Comparison of ENCODE assay signal across 25 mouse cellular contexts in genomic region chr12:26518206-26518605, GRCm38 (mm10). TPM values are rescaled to one million over a fixed set of nuclear protein-coding genes. Genes with fewer than 3 reads are reported as not detected.
A peak's percentile ranks its signal among the peaks of the same experiment; 100 is the strongest.
DNase-seq lines count a peak whose midpoint lies in the region; ATAC-seq lines count a peak whose summit lies in the region.
"Had no signal": no experiment of that assay in that cellular context is flagged by ENCODE, and none has a peak within 500 bp of the region (broad histone marks: within the 10 kb centered on the region; RNA-seq: fewer than 3 reads in every experiment).

No protein-coding gene starts in this region.

- no peaks in the 10 kb centered on the region for H3K9me3 ChIP-seq in forebrain, embryonic 15.5 days
- no peaks in the 10 kb centered on the region for H3K9me3 ChIP-seq in forebrain, embryonic 10.5 days
- H3K9me3 ChIP-seq: embryonic facial prominence, embryonic 13.5 days; embryonic facial prominence, embryonic 15.5 days; forebrain, embryonic 13.5 days had no signal

- H3K36me3 ChIP-seq in forebrain, embryonic 15.5 days, result no peaks in the 10 kb centered on the region
- H3K36me3 ChIP-seq in forebrain, embryonic 10.5 days (replicated peaks), result no peaks in the 10 kb centered on the region
- H3K36me3 ChIP-seq: embryonic facial prominence, embryonic 13.5 days; embryonic facial prominence, embryonic 15.5 days; G1E had no signal

- H3K4me2 ChIP-seq in forebrain, embryonic 15.5 days (replicated peaks), result no peak overlapping the region
- H3K4me2 ChIP-seq: embryonic facial prominence, embryonic 13.5 days; embryonic facial prominence, embryonic 15.5 days; forebrain, embryonic 13.5 days had no signal

- no peaks in the 10 kb centered on the region for H3K27me3 ChIP-seq in forebrain, embryonic 15.5 days
- H3K27me3 ChIP-seq in forebrain, embryonic 10.5 days (ENCODE audit: poor library complexity, severe bottlenecking), result no peaks in the 10 kb centered on the region
- H3K27me3 ChIP-seq: CH12.LX; embryonic facial prominence, embryonic 13.5 days; embryonic facial prominence, embryonic 15.5 days; forebrain, embryonic 13.5 days; Patski had no signal

- DNase-seq in adrenal gland, adult 2 months, result peak; percentile 76
- no peak for DNase-seq in adrenal gland, postnatal 4 days (ENCODE audit: low spot score in 2 of 2)
- DNase-seq in adrenal gland, adult 8-10 months, result peak; percentile 70
- peak; percentile 52 for DNase-seq in adrenal gland, postnatal 14 days
- DNase-seq in adrenal gland, postnatal 36 days, result peak; percentile 15 to 64
- no peak for DNase-seq in forebrain, embryonic 10.5 days (ENCODE audit: extremely low spot score, low spot score)
- DNase-seq: B cell, adult 2 months; cerebellum, adult 11 months; cerebellum, adult 18-20 months; cerebellum, adult 8-10 months; cerebellum, adult 9-11 months; cerebellum, postnatal 14 days; cerebellum, postnatal 36 days; embryo, embryonic 11 days had no signal

- no peak for ATAC-seq in forebrain, embryonic 15.5 days (replicated peaks)
- ATAC-seq: activated CD4-positive, CD25-positive, alpha-beta regulatory T cell, adult 4 months; CD4-positive, CD25-positive, alpha-beta regulatory T cell, adult 4 months; forebrain, embryonic 13.5 days; forebrain, embryonic 16.5 days; Patski had no signal

- H3K4me1 ChIP-seq in forebrain, embryonic 15.5 days, result 0 out of 2 replicates have a peak, but pooled peaks cover 7% of the 10 kb centered on the region
- H3K4me1 ChIP-seq in forebrain, embryonic 10.5 days, result peaks cover 5% of the 10 kb centered on the region
- H3K4me1 ChIP-seq: embryonic facial prominence, embryonic 13.5 days; embryonic facial prominence, embryonic 15.5 days had no signal

- 86% methylated on average over 3 of the region's 3 CpGs for WGBS in forebrain, embryonic 15.5 days
- 79% methylated on average over 3 of the region's 3 CpGs for WGBS in forebrain, embryonic 10.5 days

- H3K9ac ChIP-seq in forebrain, embryonic 15.5 days (replicated peaks), result no peak overlapping the region
- H3K9ac ChIP-seq: embryonic facial prominence, embryonic 13.5 days; embryonic facial prominence, embryonic 15.5 days; forebrain, embryonic 13.5 days had no signal

- H3K4me3 ChIP-seq in forebrain, embryonic 15.5 days, result no peak overlapping the region
- no peak overlapping the region for H3K4me3 ChIP-seq in forebrain, embryonic 10.5 days
- H3K4me3 ChIP-seq: embryonic facial prominence, embryonic 13.5 days; embryonic facial prominence, embryonic 15.5 days; erythroblast, embryonic 14.5 days; forebrain, embryonic 13.5 days had no signal

- H3K27ac ChIP-seq in forebrain, embryonic 15.5 days (replicated peaks), result no peak overlapping the region
- H3K27ac ChIP-seq in forebrain, embryonic 10.5 days, result no peak overlapping the region
- H3K27ac ChIP-seq: embryonic facial prominence, embryonic 13.5 days; embryonic facial prominence, embryonic 15.5 days; forebrain, embryonic 13.5 days had no signal

RNA-seq across cellular contexts. Expression of gene Cmpk2, which starts 49.2 kb away (rescaled TPM):
- total RNA-seq in adrenal gland, adult 2 months (2021), result 10 to 100 TPM; 11.1 to 19.5 TPM
- polyA plus RNA-seq in adrenal gland, adult 2 months (2012; rRNA removed), result 19.3 and 20.4 TPM in 2 replicates
- 10 to 100 TPM; 39.7 to 40.4 TPM for total RNA-seq in adrenal gland, postnatal 4 days (2021)
- 10 to 100 TPM in 3 of 4 experiments, 1 to 10 TPM in 1; 9.1 to 26.0 (median 18.5) TPM for total RNA-seq in adrenal gland, adult 8-10 months (2022)
- 17.1 and 18.2 TPM in 2 replicates for total RNA-seq in adrenal gland, postnatal 14 days (2021)
- 10 to 100 TPM; 12.4 to 24.0 TPM for total RNA-seq in adrenal gland, postnatal 36 days (2021)
- 10.4 and 11.5 TPM in 2 replicates for polyA plus RNA-seq in forebrain, embryonic 15.5 days (2015; fragmentation: Nextera tagmentation; extraction: Ambion mirVana)
- polyA plus RNA-seq in forebrain, embryonic 10.5 days (2016; fragmentation: Nextera tagmentation; extraction: Ambion mirVana), result 4.2 and 4.4 TPM in 2 replicates
- polyA plus RNA-seq: G1E had no signal

Comparison
In these comparisons a context has a peak if more than half of its experiments do, and no peak if none do; other contexts are left out.
1. DNase-seq: peak in adrenal gland, adult 2 months (single experiment), adrenal gland, adult 8-10 months (single experiment), adrenal gland, postnatal 14 days (single experiment) and adrenal gland, postnatal 36 days (2 of 2); none in adrenal gland, postnatal 4 days (0 of 2) and forebrain, embryonic 10.5 days (single experiment).